Mouse (Mus musculus) CH12.LX (cell line): ENCODE data around the gene 4930469K13Rik. TPM values are rescaled to one million over a fixed set of nuclear protein-coding genes. Genes with fewer than 3 reads are reported as not detected.

ENCODE experiments used
- DNase-seq: peaks from one replicate; pipeline ENCODE4 v3.0.0-alpha.2; 2013; ENCODE audit errors: extremely low read depth
- H3K27ac ChIP-seq: 2 replicates; pipeline ENCODE4 v1.5.1; 2012; ENCODE audit warnings: low read depth, mild to moderate bottlenecking, control low read depth, moderate library complexity; ENCODE audit not compliant: insufficient read depth
- H3K27me3 ChIP-seq: replicated peaks from 2 replicates; pipeline ENCODE3; 2012; ENCODE audit warnings: inconsistent platforms
- H3K36me3 ChIP-seq, 2 experiments: replicated peaks in 1 of 2; 2 replicates each; pipeline versions ENCODE3 to v1.6.1; 2012; ENCODE audit warnings: inconsistent platforms in 1 of 2, low read length in 1 of 2, mild to moderate bottlenecking in 1 of 2, mixed read lengths in 1 of 2, moderate library complexity in 1 of 2; ENCODE audit not compliant: control insufficient read depth in 1 of 2, insufficient read depth in 1 of 2
- H3K4me1 ChIP-seq, 2 experiments: 2 replicates each; pipeline ENCODE4 v1.6.1; 2012; ENCODE audit warnings: inconsistent platforms in 1 of 2, moderate library complexity in 1 of 2; ENCODE audit not compliant: insufficient read depth in 2 of 2, control insufficient read depth in 1 of 2
- H3K4me2 ChIP-seq: 2 replicates; pipeline ENCODE4 v1.6.1; 2012; ENCODE audit warnings: low read depth, mild to moderate bottlenecking, control low read depth; ENCODE audit not compliant: poor library complexity, insufficient read depth, severe bottlenecking
- H3K4me3 ChIP-seq, 3 experiments: fragments of 150-350 bp in 1 of 3; sonication (generic) in 1 of 3; replicated peaks in 1 of 3; 2 replicates each; pipeline versions ENCODE3 to v1.5.1; 2011 to 2012; ENCODE audit warnings: low read depth in 2 of 3, low read length in 2 of 3, mild to moderate bottlenecking in 2 of 3, moderate library complexity in 2 of 3, control low read depth in 1 of 3, improper control_type of control experiment in 1 of 3, inconsistent platforms in 1 of 3, mixed read lengths in 1 of 3; ENCODE audit not compliant: poor library complexity in 1 of 3
- H3K79me2 ChIP-seq: replicated peaks from 2 replicates; pipeline ENCODE4 v1.6.1; 2012; ENCODE audit warnings: mild to moderate bottlenecking, moderate library complexity; ENCODE audit not compliant: control insufficient read depth, poor library complexity, insufficient read depth, severe bottlenecking; ENCODE audit errors: extremely low read depth
- H3K9ac ChIP-seq: 2 replicates; pipeline ENCODE4 v1.6.1; 2012; ENCODE audit warnings: low read depth, mild to moderate bottlenecking, control low read depth, moderate library complexity; ENCODE audit not compliant: insufficient read depth
- H3K9me3 ChIP-seq: replicated peaks from 2 replicates; pipeline ENCODE3; 2012; ENCODE audit warnings: low read length, inconsistent platforms, mixed read lengths
- BHLHE40 ChIP-seq: IDR thresholded peaks from 2 replicates; pipeline ENCODE4 v1.6.1; 2011; ENCODE audit warnings: mild to moderate bottlenecking, low read depth, low read length, improper control_type of control experiment
- CHD2 ChIP-seq: IDR thresholded peaks from 2 replicates; pipeline ENCODE4 v1.6.1; 2011; ENCODE audit warnings: low read length, improper control_type of control experiment
- E2F4 ChIP-seq: IDR thresholded peaks from 2 replicates; pipeline ENCODE4 v1.6.1; 2011; ENCODE audit warnings: low read depth, low read length, improper control_type of control experiment; ENCODE audit not compliant: insufficient replicate concordance
- ELF1 ChIP-seq: IDR thresholded peaks from 2 replicates; pipeline ENCODE4 v1.6.1; 2014; ENCODE audit warnings: low read depth, mild to moderate bottlenecking, inconsistent platforms, low read length, improper control_type of control experiment
- EP300 ChIP-seq: IDR thresholded peaks from 2 replicates; pipeline ENCODE4 v1.6.1; 2011; ENCODE audit warnings: low read length, improper control_type of control experiment
- ETS1 ChIP-seq: conservative IDR thresholded peaks from 2 replicates; pipeline ENCODE4 v1.6.1; 2012; ENCODE audit warnings: low read depth, mild to moderate bottlenecking, inconsistent platforms, low read length, improper control_type of control experiment, moderate library complexity
- GABPA ChIP-seq: IDR thresholded peaks from 2 replicates; pipeline ENCODE4 v1.6.1; 2012; ENCODE audit warnings: low read depth, low read length, improper control_type of control experiment, inconsistent platforms; ENCODE audit not compliant: insufficient replicate concordance
- IRF4 ChIP-seq: IDR thresholded peaks from 2 replicates; pipeline ENCODE4 v1.6.1; 2014; ENCODE audit warnings: low read depth, mild to moderate bottlenecking, inconsistent platforms, low read length, improper control_type of control experiment
- JUN ChIP-seq: IDR thresholded peaks from 2 replicates; pipeline ENCODE4 v1.6.1; 2011; ENCODE audit warnings: low read depth, mild to moderate bottlenecking, low read length, improper control_type of control experiment, moderate library complexity; ENCODE audit not compliant: insufficient read depth
- KAT2A ChIP-seq: IDR thresholded peaks from 2 replicates; pipeline ENCODE4 v1.6.1; 2012; ENCODE audit warnings: low read length, improper control_type of control experiment, inconsistent platforms; ENCODE audit not compliant: insufficient replicate concordance
- MAFK ChIP-seq: IDR thresholded peaks from 2 replicates; pipeline ENCODE4 v1.6.1; 2011; ENCODE audit warnings: low read length, improper control_type of control experiment; ENCODE audit not compliant: insufficient replicate concordance
- MAX ChIP-seq: IDR thresholded peaks from 2 replicates; pipeline ENCODE4 v1.6.1; 2011; ENCODE audit warnings: low read length, improper control_type of control experiment
- MAZ ChIP-seq: IDR thresholded peaks from 2 replicates; pipeline ENCODE4 v1.6.1; 2012; ENCODE audit warnings: low read depth, mild to moderate bottlenecking, inconsistent platforms, low read length, improper control_type of control experiment, moderate library complexity
- MEF2A ChIP-seq: IDR thresholded peaks from 2 replicates; pipeline ENCODE4 v1.6.1; 2014; ENCODE audit warnings: low read depth, mild to moderate bottlenecking, inconsistent platforms, low read length, improper control_type of control experiment, borderline replicate concordance
- MYC ChIP-seq: IDR thresholded peaks from 2 replicates; pipeline ENCODE4 v1.6.1; 2011; ENCODE audit warnings: low read depth, mild to moderate bottlenecking, improper control_type of control experiment, low read length
- NELFE ChIP-seq: IDR thresholded peaks from 2 replicates; pipeline ENCODE4 v1.6.1; 2011; ENCODE audit warnings: low read depth, low read length, improper control_type of control experiment
- POLR2A ChIP-seq: IDR thresholded peaks from 2 replicates; pipeline ENCODE4 v1.6.1; 2011; ENCODE audit warnings: low read depth, mild to moderate bottlenecking, improper control_type of control experiment, low read length
- POLR2AphosphoS2 ChIP-seq: IDR thresholded peaks from 2 replicates; pipeline ENCODE4 v1.6.1; 2011; ENCODE audit warnings: low read depth, low read length, improper control_type of control experiment
- RAD21 ChIP-seq: IDR thresholded peaks from 2 replicates; pipeline ENCODE4 v1.6.1; 2011; ENCODE audit warnings: low read depth, mild to moderate bottlenecking, low read length, improper control_type of control experiment, moderate library complexity
- RCOR1 ChIP-seq: conservative IDR thresholded peaks from 2 replicates; pipeline ENCODE4 v1.6.1; 2012; ENCODE audit warnings: low read depth, mild to moderate bottlenecking, inconsistent platforms, low read length, improper control_type of control experiment
- SIN3A ChIP-seq: IDR thresholded peaks from 2 replicates; pipeline ENCODE4 v1.6.1; 2012; ENCODE audit warnings: low read length, improper control_type of control experiment, inconsistent platforms
- TBP ChIP-seq: conservative IDR thresholded peaks from 2 replicates; pipeline ENCODE4 v1.6.1; 2011; ENCODE audit warnings: low read depth, low read length, improper control_type of control experiment
- TCF12 ChIP-seq: IDR thresholded peaks from 2 replicates; pipeline ENCODE4 v1.6.1; 2014; ENCODE audit warnings: low read depth, mild to moderate bottlenecking, inconsistent platforms, low read length, improper control_type of control experiment
- ZMIZ1 ChIP-seq: IDR thresholded peaks from 2 replicates; pipeline ENCODE4 v1.6.1; 2012; ENCODE audit warnings: low read depth, mild to moderate bottlenecking, inconsistent platforms, low read length, improper control_type of control experiment
- ZNF384 ChIP-seq: IDR thresholded peaks from 2 replicates; pipeline ENCODE4 v1.6.1; 2012; ENCODE audit warnings: low read depth, low read length, improper control_type of control experiment, inconsistent platforms
- dilution Hi-C: fragments of 300-500 bp; cut with MboI; formaldehyde crosslinking; loops from 2 replicates; pipeline ENCODE4 v1.14.3; 2020; ENCODE audit warnings: low sequenced_read_pairs; ENCODE audit not compliant: extremely low pct_unique_long_range_greater_than_20kb, extremely low pct_ligation_motif_present
- in situ Hi-C: fragments of 300-500 bp; cut with MboI; formaldehyde crosslinking; loops from 3 replicates; pipeline ENCODE4 v1.14.3; 2019; ENCODE audit warnings: low sequenced_read_pairs, low pct_ligation_motif_present, low pct_unique_long_range_greater_than_20kb, mixed read lengths
- polyA plus RNA-seq: library from polyadenylated mRNA; unstranded; fragments of >175 nt; gene quantifications from 2 replicates; pipeline ENCODE4 v1.2.1, GENCODE M21; 2012; ENCODE audit warnings: low read depth; ENCODE audit not compliant: insufficient read length
- total RNA-seq, 2 experiments: library from RNA; depleted of rRNA; stranded (reverse); fragments of 300-350 nt in 1 of 2; fragments of >200 nt in 1 of 2; gene quantifications; 2 replicates each; pipeline ENCODE4 v1.2.3; 2012 to 2014

The 4930469K13Rik gene
- total and polyA plus RNA-seq, 3 experiments: not detected

DNA sequence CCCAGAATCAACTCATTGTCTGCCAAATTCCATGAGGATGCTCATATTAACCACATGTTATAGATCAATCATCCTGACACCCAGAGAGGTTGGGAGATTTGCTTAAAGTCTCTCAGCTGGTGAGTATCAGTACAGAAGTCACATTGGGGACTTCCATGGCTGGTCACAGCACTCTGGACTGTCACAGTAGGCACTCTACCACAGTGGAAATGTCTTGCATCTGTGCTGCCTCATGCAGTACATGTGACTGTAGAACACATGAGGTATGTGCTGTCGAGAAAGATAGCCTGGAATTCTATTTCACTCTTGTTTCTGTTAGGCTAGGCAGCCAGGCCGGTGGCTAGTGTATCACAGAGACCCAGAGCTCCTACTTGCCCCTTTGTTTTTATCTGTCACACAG lies 63.6 kb downstream of the 4930469K13Rik start (continued):
- TF ChIP-seq RCOR1 (peak; percentile 79), MAX (peak; percentile 95), POLR2AphosphoS2 (no peak), ELF1 (no peak)

DNA sequence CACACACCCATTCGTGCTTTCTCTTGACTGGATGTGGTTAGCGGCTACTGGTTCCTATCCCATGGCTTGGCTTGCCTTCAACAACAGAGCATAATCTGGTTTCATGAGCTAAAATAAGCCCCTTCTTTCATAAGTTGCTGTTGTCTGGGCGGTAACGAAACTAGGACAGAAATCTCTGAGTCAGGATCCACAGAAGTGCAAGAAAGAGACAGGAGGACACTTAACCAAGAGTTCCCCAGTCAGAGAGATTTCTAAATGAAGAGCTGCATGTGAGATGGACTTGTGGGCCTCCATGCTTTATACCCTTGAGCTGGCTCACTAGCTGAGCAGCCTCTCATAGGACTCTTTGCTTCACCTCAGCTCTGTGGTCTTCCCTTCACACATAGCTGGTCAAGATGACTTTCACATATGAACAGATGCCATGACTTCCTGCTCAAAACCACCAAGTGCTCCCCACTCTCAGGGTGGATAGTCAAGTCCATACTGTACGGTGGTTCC lies 64.3 kb downstream of the 4930469K13Rik start:
- in situ Hi-C loops: no loop called here
- H3K9me3 ChIP-seq: no peaks in the 10 kb centered on the region
- peaks cover 53 to 65% of the 10 kb centered on the region in 2 experiments for H3K4me1 ChIP-seq
- H3K79me2 ChIP-seq: no peaks in the 10 kb centered on the region
- no peaks in the 10 kb centered on the region for H3K36me3 ChIP-seq
- H3K9ac ChIP-seq: 0 out of 2 replicates have a peak overlapping the region, but pooled peaks have one; percentile 2
- TF ChIP-seq JUN (peak; percentile 58), BHLHE40 (peak; percentile 75), TBP (peak; percentile 59; the same call in 1 of the 2 replicates), GABPA (no peak), ZMIZ1 (no peak), E2F4 (no peak), TCF12 (peak; percentile 33), KAT2A (no peak), MAFK (peak; percentile 69; the same call in 1 of the 2 replicates), MYC (peak; percentile 28; the same call in 1 of the 2 replicates), NELFE (no peak), MEF2A (peak; percentile 96), RAD21 (no peak; the same call in 1 of the 2 replicates), MAZ (no peak), EP300 (peak; percentile 47; the same call in 1 of the 2 replicates), POLR2A (no peak; the same call in 1 of the 2 replicates), ZNF384 (no peak), ETS1 (peak; percentile 84), SIN3A (peak; percentile 58; the same call in 1 of the 2 replicates), CHD2 (peak; percentile 52; the same call in 1 of the 2 replicates), IRF4 (peak; percentile 89), ELF1 (no peak)
- TF ChIP-seq, all 38 proteins: peak for 12
- H3K27me3 ChIP-seq: no peaks in the 10 kb centered on the region
- H3K4me2 ChIP-seq: peak overlapping the region; percentile 81
- peak overlapping the region; percentile 83 for H3K27ac ChIP-seq
- peak overlapping the region in 1 of 3 experiments; percentile 2 for H3K4me3 ChIP-seq
- dilution Hi-C loops: no loop called here
- DNase-seq: peak; percentile 89
